Mouse (Mus musculus) kidney, postnatal 0 days (tissue): ENCODE measurements around the gene Sgms2. TPM values are rescaled to one million over a fixed set of nuclear protein-coding genes. Genes with fewer than 3 reads are reported as not detected.

Experiments used
- ATAC-seq: fragments of 200-750 bp; cut with Nextera tagmentation; replicated peaks from 2 replicates; pipeline ENCODE4 v1.8.0; 2017; ENCODE audit warnings: low read depth, moderate number of reproducible peaks, moderate TSS enrichment, moderate library complexity; ENCODE audit not compliant: low FRiP score
- DNase-seq: peaks from one replicate; pipeline ENCODE4 v3.0.0-alpha.2; 2016; ENCODE audit warnings: low spot score
- H3K27ac ChIP-seq: fragments of 300-500 bp; sonication (generic); 2 replicates; pipeline ENCODE4 v1.5.1; 2014; ENCODE audit warnings: mild to moderate bottlenecking
- H3K27me3 ChIP-seq: fragments of 300-500 bp; sonication (generic); 2 replicates; pipeline ENCODE4 v1.6.1; 2014; ENCODE audit warnings: low read length, mixed read lengths; ENCODE audit not compliant: insufficient read depth
- H3K36me3 ChIP-seq: fragments of 300-500 bp; sonication (generic); 2 replicates; pipeline ENCODE4 v1.6.1; 2014; ENCODE audit warnings: low read length, mixed read lengths; ENCODE audit not compliant: insufficient read depth
- H3K4me1 ChIP-seq: fragments of 300-500 bp; sonication (generic); replicated peaks from 2 replicates; pipeline ENCODE4 v1.6.1; 2014; ENCODE audit warnings: antibody characterized with exemption, low read length, mixed read lengths; ENCODE audit not compliant: insufficient read depth
- H3K4me2 ChIP-seq: fragments of 300-500 bp; sonication (generic); 2 replicates; pipeline ENCODE4 v1.6.1; 2014; ENCODE audit warnings: mild to moderate bottlenecking, low read length, moderate library complexity, mixed read lengths
- H3K4me3 ChIP-seq: fragments of 300-500 bp; sonication (generic); replicated peaks from 2 replicates; pipeline ENCODE4 v1.5.1; 2014; ENCODE audit warnings: low read depth, low read length
- H3K9ac ChIP-seq: fragments of 300-500 bp; sonication (generic); 2 replicates; pipeline ENCODE4 v1.6.1; 2014; ENCODE audit warnings: low read depth, low read length
- H3K9me3 ChIP-seq: fragments of 300-500 bp; sonication (generic); replicated peaks from 2 replicates; pipeline ENCODE4 v1.6.1; 2016; ENCODE audit warnings: low read length, inconsistent platforms, mixed read lengths
- CTCF ChIP-seq: IDR thresholded peaks from 2 replicates; pipeline ENCODE4 v1.5.1; 2016; ENCODE audit warnings: antibody characterized with exemption, low read depth, mild to moderate bottlenecking, moderate library complexity
- WGBS: fragments of 180-500 bp; shearing (Covaris S2); extraction: QIAGEN DNeasy Blood & Tissue Kit; methylation state at CpG from one replicate; pipeline ENCODE4 v1.1.7; 2014; 5-methylcytosine and 5-hydroxymethylcytosine counted together
- polyA plus RNA-seq: library from polyadenylated mRNA; unstranded; fragments of >200 nt; fragmentation: Nextera tagmentation; extraction: Ambion mirVana; gene quantifications from 2 replicates; pipeline ENCODE4 v1.2.1, GENCODE M21; 2015

The Sgms2 gene
- polyA plus RNA-seq, 1 experiment from 2014 or later: 25.4 TPM

DNA sequence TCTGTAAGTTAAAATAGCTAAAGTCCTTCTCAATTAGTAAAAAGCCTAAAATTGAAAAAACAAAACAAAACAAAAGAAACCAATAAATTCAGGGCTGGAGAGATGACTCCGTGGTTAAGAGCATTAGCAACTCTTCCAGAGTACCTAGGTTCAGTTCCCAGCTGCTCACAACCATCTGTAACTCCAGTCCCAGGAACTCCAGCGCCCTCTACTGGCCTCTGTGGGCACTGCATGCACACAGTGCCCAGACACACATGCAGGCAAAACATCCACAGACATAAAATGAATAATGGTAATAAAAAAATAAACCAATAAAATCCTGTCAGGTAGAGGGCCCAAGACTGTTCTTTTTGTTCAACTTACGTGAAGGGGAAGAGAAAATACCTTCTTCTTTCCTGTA is 10.6 kb downstream of the Sgms2 start:
- Histone ChIP-seq H3K27ac (no peak overlapping the region), H3K4me2 (no peak overlapping the region), H3K36me3 (0 out of 2 replicates have a peak, but pooled peaks cover 3% of the 10 kb centered on the region), H3K9ac (no peak overlapping the region), H3K9me3 (no peaks in the 10 kb centered on the region), H3K27me3 (no peaks in the 10 kb centered on the region), H3K4me1 (no peaks in the 10 kb centered on the region), H3K4me3 (no peak overlapping the region)
- DNase-seq (no peak), ATAC-seq (no peak)
- TF ChIP-seq CTCF: peak; percentile 41; the same call in 1 of the 2 replicates
- 65% methylated on average over 3 of the region's 3 CpGs for WGBS

DNA sequence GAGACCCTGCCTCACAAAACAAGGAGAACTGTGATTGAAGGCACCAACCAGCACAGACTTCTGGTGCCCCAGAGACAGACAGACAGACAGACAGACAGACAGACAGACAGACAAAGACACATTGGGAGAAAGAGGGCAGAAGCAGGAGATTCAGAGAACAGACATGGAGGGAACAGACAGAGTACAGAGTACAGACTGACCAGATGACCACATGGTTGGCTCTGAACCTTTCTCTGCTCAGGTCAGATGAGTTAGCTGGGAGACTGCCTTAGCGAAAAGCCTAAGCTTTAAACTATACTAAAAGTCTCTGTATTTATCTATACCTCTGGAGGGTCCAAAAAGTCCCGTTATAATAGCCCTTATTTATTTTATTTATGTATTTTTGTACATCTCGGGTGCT is 11.8 kb downstream of the Sgms2 start:
- H3K27me3 ChIP-seq: no peaks in the 10 kb centered on the region
- 88% methylated on average over 3 of the region's 3 CpGs for WGBS
- H3K4me3 ChIP-seq: no peak overlapping the region
- no peaks in the 10 kb centered on the region for H3K9me3 ChIP-seq
- DNase-seq: no peak
- no peak for TF ChIP-seq CTCF
- H3K9ac ChIP-seq: no peak overlapping the region
- no peak for ATAC-seq
- H3K4me2 ChIP-seq: no peak overlapping the region
- no peaks in the 10 kb centered on the region for H3K4me1 ChIP-seq
- H3K27ac ChIP-seq: no peak overlapping the region
- H3K36me3 ChIP-seq: 0 out of 2 replicates have a peak, but pooled peaks cover 3% of the 10 kb centered on the region

DNA sequence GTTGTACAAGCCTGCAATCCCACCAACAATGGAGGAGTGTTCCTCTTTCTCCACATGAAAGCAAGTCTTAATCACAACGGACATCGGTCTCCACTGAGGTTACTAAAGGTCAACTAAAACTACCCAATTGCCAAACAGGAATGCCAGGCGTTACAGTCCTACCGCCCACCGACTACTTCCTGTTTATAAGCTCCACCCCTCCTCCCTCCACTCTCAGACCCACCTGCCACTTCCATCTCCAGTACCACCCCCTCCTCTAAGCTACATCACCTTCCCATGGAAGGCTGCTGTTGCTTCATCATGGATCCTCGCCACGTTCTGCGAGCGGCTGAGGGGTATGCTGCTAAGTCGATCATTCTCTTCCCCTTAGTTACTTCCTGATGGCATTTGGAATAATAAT is 15.2 kb downstream of the Sgms2 start:
- H3K4me1 ChIP-seq: no peaks in the 10 kb centered on the region
- no peak overlapping the region for H3K27ac ChIP-seq
- WGBS: 89% methylated on average over 10 of the region's 10 CpGs
- no peak for TF ChIP-seq CTCF
- no peak for ATAC-seq
- DNase-seq: no peak
- H3K4me2 ChIP-seq: no peak overlapping the region
- H3K9me3 ChIP-seq: no peaks in the 10 kb centered on the region
- no peaks in the 10 kb centered on the region for H3K27me3 ChIP-seq
- no peak overlapping the region for H3K9ac ChIP-seq
- H3K36me3 ChIP-seq: 0 out of 2 replicates have a peak, but pooled peaks cover 3% of the 10 kb centered on the region
- H3K4me3 ChIP-seq: no peak overlapping the region

DNA sequence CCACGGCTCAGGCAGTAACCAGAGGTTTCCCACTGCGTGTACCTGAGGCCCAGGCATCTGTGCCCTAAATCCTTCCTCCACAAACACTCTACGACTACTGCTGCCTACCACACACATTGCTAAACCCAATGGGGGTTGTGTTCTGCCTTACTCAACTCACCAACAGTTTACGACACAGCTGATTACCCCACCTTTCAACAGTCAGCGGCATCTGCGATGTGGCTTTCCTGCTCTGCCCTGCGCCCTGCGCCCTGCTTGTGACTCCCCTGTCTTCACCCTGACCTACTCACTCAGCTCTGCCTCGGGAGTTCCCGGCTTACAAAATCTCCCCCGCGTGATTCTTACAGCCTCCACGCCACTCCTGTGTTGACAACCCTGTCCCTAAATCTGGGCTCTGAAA is 16.7 kb downstream of the Sgms2 start:
- H3K4me1 ChIP-seq: 0 out of 2 replicates have a peak, but pooled peaks cover 4% of the 10 kb centered on the region
- no peaks in the 10 kb centered on the region for H3K9me3 ChIP-seq
- WGBS: 54% methylated on average over 13 of the region's 13 CpGs
- no peak overlapping the region for H3K27ac ChIP-seq
- no peak overlapping the region for H3K4me2 ChIP-seq
- H3K9ac ChIP-seq: no peak overlapping the region
- DNase-seq: no peak
- no peak for TF ChIP-seq CTCF
- H3K4me3 ChIP-seq: no peak overlapping the region
- no peak for ATAC-seq
- no peaks in the 10 kb centered on the region for H3K36me3 ChIP-seq
- no peaks in the 10 kb centered on the region for H3K27me3 ChIP-seq

DNA sequence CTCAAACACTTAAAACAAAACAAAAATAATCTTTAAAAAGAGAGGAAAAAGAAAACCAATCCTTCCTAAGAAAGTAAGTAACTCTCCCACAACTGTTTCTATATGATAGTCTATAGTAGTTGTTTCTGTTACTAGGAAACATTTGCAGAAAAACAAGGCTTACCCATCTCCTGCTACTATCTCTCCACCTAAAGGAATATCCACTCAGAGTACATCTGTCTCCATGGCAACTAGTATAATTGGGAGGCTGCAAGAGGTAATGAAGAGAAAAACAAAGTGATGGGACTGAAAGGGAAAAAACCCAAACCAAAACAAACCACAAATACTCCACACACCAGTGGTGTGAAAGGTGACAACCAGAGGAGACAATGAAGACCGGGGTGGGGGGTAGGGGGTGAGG is 17.7 kb downstream of the Sgms2 start:
- Histone ChIP-seq H3K9ac (no peak overlapping the region), H3K36me3 (no peaks in the 10 kb centered on the region), H3K27ac (no peak overlapping the region), H3K4me1 (peaks cover 4% of the 10 kb centered on the region; the same call in 1 of the 2 replicates), H3K4me3 (no peak overlapping the region), H3K9me3 (no peaks in the 10 kb centered on the region), H3K4me2 (no peak overlapping the region), H3K27me3 (no peaks in the 10 kb centered on the region)
- TF ChIP-seq CTCF: no peak
- no peak for DNase-seq
- no peak for ATAC-seq
- no CpG with 5 or more reads among the region's 1 CpGs for WGBS

DNA sequence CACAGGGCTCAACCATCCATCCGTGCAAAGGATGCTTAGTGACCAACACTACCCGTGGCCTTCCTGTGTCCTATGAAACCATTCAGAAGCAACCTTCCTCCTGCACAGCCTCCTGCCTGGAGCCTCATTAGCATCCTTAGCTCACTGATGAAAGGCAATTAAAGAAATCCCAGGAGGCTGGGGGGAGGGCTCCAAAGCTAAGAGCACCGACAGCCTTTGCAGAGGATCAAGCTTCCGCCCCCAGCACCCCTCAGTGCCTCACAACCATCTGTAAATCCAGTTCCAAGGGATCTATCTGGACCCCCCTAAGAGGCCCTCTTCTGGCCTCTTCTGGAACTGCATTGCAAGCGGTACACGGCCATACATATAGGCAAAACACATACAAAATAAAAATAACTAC is 19.4 kb downstream of the Sgms2 start:
- Histone ChIP-seq H3K4me3 (no peak overlapping the region), H3K4me1 (peaks cover 4% of the 10 kb centered on the region; the same call in 1 of the 2 replicates), H3K36me3 (no peaks in the 10 kb centered on the region), H3K4me2 (no peak overlapping the region), H3K27ac (no peak overlapping the region), H3K9ac (no peak overlapping the region), H3K27me3 (no peaks in the 10 kb centered on the region), H3K9me3 (no peaks in the 10 kb centered on the region)
- ATAC-seq (no peak), DNase-seq (no peak)
- WGBS: 57% methylated on average over 6 of the region's 6 CpGs
- TF ChIP-seq CTCF: peak; percentile 36

DNA sequence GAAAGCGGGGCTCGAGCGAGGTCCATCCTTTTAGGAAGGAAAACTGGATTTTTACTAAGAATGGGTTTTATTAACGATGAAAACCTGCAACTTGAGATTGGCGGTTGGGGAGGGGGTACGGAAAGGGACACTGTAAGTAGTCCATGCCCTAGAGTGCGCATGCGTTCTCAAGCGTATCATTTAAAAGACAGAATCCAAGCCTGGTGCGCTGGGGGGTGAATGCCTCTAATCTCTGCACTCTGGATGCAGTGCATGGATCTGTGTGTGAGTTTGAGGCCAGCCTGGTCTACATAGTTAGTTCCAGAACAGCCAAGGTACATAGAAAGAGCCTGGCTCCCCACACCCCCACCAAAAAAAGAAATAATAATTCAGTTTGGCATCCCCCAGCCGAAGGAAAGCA is 19.8 kb downstream of the Sgms2 start:
- Histone ChIP-seq H3K27ac (no peak overlapping the region), H3K9me3 (no peaks in the 10 kb centered on the region), H3K9ac (no peak overlapping the region), H3K36me3 (no peaks in the 10 kb centered on the region), H3K4me3 (no peak overlapping the region), H3K4me2 (no peak overlapping the region), H3K27me3 (no peaks in the 10 kb centered on the region), H3K4me1 (peaks cover 4% of the 10 kb centered on the region; the same call in 1 of the 2 replicates)
- WGBS: 65% methylated on average over 11 of the region's 11 CpGs
- no peak for TF ChIP-seq CTCF
- no peak for DNase-seq
- no peak for ATAC-seq
